Mouse (Mus musculus) ES-Bruce4 (cell line): Measurements from ENCODE around the gene Ipo5.

ENCODE experiments used
- CTCF ChIP-seq: IDR thresholded peaks from one replicate; pipeline ENCODE4 v1.8.1; 2011; ENCODE audit warnings: low read depth, low read length
- EP300 ChIP-seq: IDR thresholded peaks from 2 replicates; pipeline ENCODE4 v1.6.1; 2011; ENCODE audit warnings: low read depth, low read length; ENCODE audit not compliant: insufficient read depth
- POLR2A ChIP-seq: IDR thresholded peaks from one replicate; pipeline ENCODE4 v1.8.1; 2011; ENCODE audit warnings: low read length; ENCODE audit not compliant: insufficient read depth

GRCm38 (mm10) chr14:120921805-120922204 lies 10.8 kb downstream of the Ipo5 start:
- TF ChIP-seq CTCF (no peak), POLR2A (no peak), EP300 (no peak)
